Mouse (Mus musculus) forebrain, embryonic 16.5 days (tissue): ENCODE measurements around the gene Usp10. TPM values are rescaled to one million over a fixed set of nuclear protein-coding genes. Genes with fewer than 3 reads are reported as not detected.

Source experiments
- ATAC-seq: fragments of 200-750 bp; cut with Nextera tagmentation; 2 replicates; pipeline ENCODE4 v1.8.0; 2017; ENCODE audit warnings: mild to moderate bottlenecking, moderate library complexity
- H3K27ac ChIP-seq: fragments of 300-500 bp; sonication (generic); 2 replicates; pipeline ENCODE4 v1.5.1; 2014; ENCODE audit warnings: low read length, control low read depth
- H3K27me3 ChIP-seq: fragments of 300-500 bp; sonication (generic); replicated peaks from 2 replicates; pipeline ENCODE4 v1.6.1; 2014; ENCODE audit warnings: low read length; ENCODE audit not compliant: control insufficient read depth, insufficient read depth
- H3K36me3 ChIP-seq: fragments of 300-500 bp; sonication (generic); 2 replicates; pipeline ENCODE4 v1.6.1; 2014; ENCODE audit not compliant: control insufficient read depth, insufficient read depth
- H3K4me1 ChIP-seq: fragments of 300-500 bp; sonication (generic); replicated peaks from 2 replicates; pipeline ENCODE4 v1.6.1; 2014; ENCODE audit warnings: low read length; ENCODE audit not compliant: control insufficient read depth, insufficient read depth
- H3K4me2 ChIP-seq: fragments of 300-500 bp; sonication (generic); 2 replicates; pipeline ENCODE4 v1.6.1; 2014; ENCODE audit warnings: mild to moderate bottlenecking, low read length, control low read depth
- H3K4me3 ChIP-seq: fragments of 300-500 bp; sonication (generic); replicated peaks from 2 replicates; pipeline ENCODE4 v1.5.1; 2014; ENCODE audit warnings: mild to moderate bottlenecking, low read length, control low read depth
- H3K9ac ChIP-seq: fragments of 300-500 bp; sonication (generic); replicated peaks from 2 replicates; pipeline ENCODE4 v1.6.1; 2014; ENCODE audit warnings: low read depth, low read length, control low read depth
- H3K9me3 ChIP-seq: fragments of 300-500 bp; sonication (generic); 2 replicates; pipeline ENCODE4 v1.6.1; 2016; ENCODE audit warnings: low read length; ENCODE audit not compliant: control insufficient read depth
- WGBS: fragments of 180-500 bp; shearing (Covaris S2); extraction: QIAGEN DNeasy Blood & Tissue Kit; methylation state at CpG from one replicate; pipeline ENCODE4 v1.1.7; 2014; 5-methylcytosine and 5-hydroxymethylcytosine counted together
- polyA plus RNA-seq: library from polyadenylated mRNA; unstranded; fragments of >200 nt; fragmentation: Nextera tagmentation; extraction: Ambion mirVana; gene quantifications from 2 replicates; pipeline ENCODE4 v1.2.1, GENCODE M21; 2015

Gene Usp10
- polyA plus RNA-seq, 1 experiment from 2014 or later: 158 TPM

DNA sequence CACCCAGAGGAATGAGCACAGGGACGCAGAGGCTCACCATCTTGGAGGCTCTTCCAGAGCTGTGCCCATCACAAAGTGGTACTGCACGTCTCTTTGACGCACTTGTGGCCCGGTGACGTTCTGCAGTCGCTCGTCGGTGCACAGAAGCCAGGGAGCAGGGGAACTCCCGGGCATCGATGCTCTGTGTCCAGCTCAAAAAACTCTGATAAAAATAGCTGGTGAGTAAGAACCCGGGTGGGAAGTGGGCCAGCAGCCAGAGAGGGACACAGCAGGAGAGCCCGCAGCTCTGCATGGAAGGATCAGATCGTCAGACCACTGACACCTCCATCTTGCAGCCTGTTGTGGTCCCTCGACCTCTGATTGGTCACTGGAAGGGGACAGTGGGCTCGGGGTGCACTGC is 77.9 kb downstream of the Usp10 start:
- Histone ChIP-seq H3K27ac (no peak overlapping the region), H3K4me3 (no peak overlapping the region), H3K4me2 (no peak overlapping the region), H3K36me3 (no peaks in the 10 kb centered on the region), H3K9ac (no peak overlapping the region), H3K9me3 (no peaks in the 10 kb centered on the region), H3K27me3 (peaks cover 9% of the 10 kb centered on the region), H3K4me1 (peaks cover 12% of the 10 kb centered on the region)
- WGBS: 75% methylated on average over 15 of the region's 15 CpGs
- ATAC-seq: no peak

DNA sequence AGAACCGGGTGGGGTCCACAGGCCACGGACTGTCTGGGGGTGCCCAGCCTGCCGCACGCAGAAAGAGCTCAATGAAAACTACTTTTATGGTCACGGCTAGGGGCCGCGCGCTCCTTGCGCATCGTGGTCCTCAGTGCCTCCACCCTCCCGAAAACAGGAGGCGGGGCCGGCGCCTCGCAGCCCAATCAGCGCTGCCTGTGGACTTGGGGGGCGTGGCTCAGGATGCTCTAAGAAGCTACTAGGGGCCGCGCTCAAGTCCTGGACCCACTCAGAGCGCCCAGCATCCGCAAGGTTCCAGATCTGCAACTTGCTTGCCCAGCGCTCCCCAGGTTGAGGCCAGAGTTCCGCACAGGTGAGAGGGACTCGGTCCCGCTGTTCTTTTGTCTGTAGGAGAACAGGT is 82.1 kb downstream of the Usp10 start, which contains the start of gene Crispld2:
Crispld2 (plus strand) TSS at position 190 of the 400 bp plus-strand sequence.
- no peaks in the 10 kb centered on the region for H3K9me3 ChIP-seq
- no peak within 1 kb of the TSS for H3K27ac ChIP-seq
- no peaks in the 10 kb centered on the region for H3K36me3 ChIP-seq
- H3K27me3 ChIP-seq: peaks cover 14% of the 10 kb centered on the region
- WGBS: under 1% methylated on average over 24 of the region's 25 CpGs
- peak within 1 kb of the TSS; percentile 44 for H3K4me3 ChIP-seq
- H3K4me2 ChIP-seq: peak within 1 kb of the TSS; percentile 66
- H3K9ac ChIP-seq: peak within 1 kb of the TSS; percentile 30; the same call in 1 of the 2 replicates
- peaks cover 12% of the 10 kb centered on the region for H3K4me1 ChIP-seq
- ATAC-seq: peak; percentile 98

DNA sequence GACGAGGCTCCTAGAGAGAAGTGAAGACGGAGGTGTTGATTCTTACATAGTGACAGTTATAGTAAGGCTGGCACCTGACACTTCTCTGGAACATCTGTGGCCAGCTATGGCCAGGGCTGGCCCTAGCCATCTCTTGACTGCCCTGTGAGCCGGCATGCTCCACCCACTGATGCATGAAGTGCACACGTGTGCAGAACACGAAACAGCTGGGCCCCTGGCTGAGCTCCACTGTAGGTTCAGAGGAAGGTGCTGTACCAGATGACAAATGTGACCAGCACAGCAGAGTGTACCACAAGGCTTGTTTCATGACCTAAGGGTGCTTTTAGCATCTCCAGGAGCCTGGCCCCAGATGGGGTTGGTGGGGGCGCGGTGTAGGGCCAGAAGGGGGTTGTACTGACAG is 84.0 kb downstream of the Usp10 start:
- 85% methylated on average over 7 of the region's 7 CpGs for WGBS
- H3K4me2 ChIP-seq: no peak overlapping the region
- no peaks in the 10 kb centered on the region for H3K9me3 ChIP-seq
- no peak for ATAC-seq
- H3K4me1 ChIP-seq: peaks cover 12% of the 10 kb centered on the region
- no peak overlapping the region for H3K4me3 ChIP-seq
- peaks cover 14% of the 10 kb centered on the region for H3K27me3 ChIP-seq
- no peaks in the 10 kb centered on the region for H3K36me3 ChIP-seq
- H3K27ac ChIP-seq: no peak overlapping the region
- H3K9ac ChIP-seq: no peak overlapping the region

DNA sequence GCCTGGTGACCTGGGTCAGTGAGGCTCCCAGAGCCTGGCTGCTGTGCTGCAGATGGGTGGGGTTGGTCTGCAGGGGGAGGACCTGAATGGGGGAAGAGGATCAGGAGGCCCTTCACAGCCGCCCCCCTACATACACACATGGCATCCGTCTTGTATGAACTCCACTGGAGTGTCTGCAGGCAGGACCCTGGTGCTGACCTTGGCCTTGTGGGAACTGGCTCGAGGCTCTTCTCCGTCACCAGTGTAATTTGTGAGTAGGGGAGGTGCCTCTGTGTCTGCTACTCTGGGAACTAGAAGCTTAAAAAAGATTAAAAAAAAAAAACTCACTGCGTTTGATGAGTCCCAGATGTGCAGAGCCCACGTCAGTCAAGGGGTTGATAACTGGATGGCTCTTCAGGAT is 84.4 kb downstream of the Usp10 start:
- no peak overlapping the region for H3K27ac ChIP-seq
- H3K9ac ChIP-seq: no peak overlapping the region
- H3K27me3 ChIP-seq: peaks cover 14% of the 10 kb centered on the region
- H3K4me3 ChIP-seq: no peak overlapping the region
- no peaks in the 10 kb centered on the region for H3K9me3 ChIP-seq
- no peak overlapping the region for H3K4me2 ChIP-seq
- WGBS: 84% methylated on average over 6 of the region's 6 CpGs
- H3K36me3 ChIP-seq: no peaks in the 10 kb centered on the region
- no peak for ATAC-seq
- H3K4me1 ChIP-seq: peaks cover 12% of the 10 kb centered on the region

DNA sequence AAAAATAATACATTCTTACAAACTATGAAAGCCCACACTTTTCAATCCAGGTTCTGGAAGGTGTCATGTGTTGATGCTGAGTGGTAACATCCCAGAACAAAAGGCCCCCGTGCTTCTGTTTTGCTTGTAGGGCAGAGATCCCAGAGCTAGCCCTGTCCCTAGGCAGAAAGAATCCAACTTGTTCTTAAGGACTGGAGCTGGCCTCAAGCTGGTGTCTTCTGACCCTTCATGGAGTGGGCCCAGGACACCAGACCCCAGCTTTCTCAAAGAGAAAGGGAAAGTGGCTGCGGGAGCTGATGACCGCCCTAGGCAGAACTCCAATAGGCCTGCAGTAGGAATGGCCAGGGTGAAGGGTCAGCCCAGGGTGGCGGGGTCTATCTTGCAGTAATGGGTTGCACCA is 87.1 kb downstream of the Usp10 start:
- H3K4me1 ChIP-seq: peaks cover 7% of the 10 kb centered on the region

DNA sequence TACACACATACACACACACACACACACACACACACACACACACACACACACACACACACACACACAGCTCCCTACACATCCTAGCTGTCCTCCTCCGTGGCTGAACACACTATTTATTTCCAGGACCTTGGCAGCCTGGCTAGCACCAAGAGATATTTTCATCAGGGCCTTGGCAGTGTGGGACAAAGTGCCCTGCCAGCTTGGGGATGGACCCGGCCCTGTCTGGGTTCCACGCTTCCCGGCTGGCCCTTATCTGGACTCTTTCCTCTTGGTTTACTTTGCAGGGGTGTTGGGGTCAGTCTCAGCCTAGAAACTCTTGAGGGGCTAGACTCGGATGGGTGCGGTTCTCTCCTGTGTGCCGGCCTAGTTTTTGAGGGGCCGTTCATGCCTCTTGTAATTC is 90.3 kb downstream of the Usp10 start:
- Histone ChIP-seq H3K4me2 (no peak overlapping the region), H3K9me3 (no peaks in the 10 kb centered on the region), H3K4me1 (0 out of 2 replicates have a peak, but pooled peaks cover 3% of the 10 kb centered on the region), H3K4me3 (no peak overlapping the region), H3K27ac (no peak overlapping the region), H3K9ac (no peak overlapping the region), H3K27me3 (no peaks in the 10 kb centered on the region), H3K36me3 (no peaks in the 10 kb centered on the region)
- 71% methylated on average over 8 of the region's 8 CpGs for WGBS
- ATAC-seq: no peak

More for the DNA sequence above, 87.1 kb downstream of the Usp10 start:
- H3K9me3 ChIP-seq: no peaks in the 10 kb centered on the region
- H3K27me3 ChIP-seq: peaks cover 11% of the 10 kb centered on the region
- ATAC-seq: no peak
- H3K9ac ChIP-seq: no peak overlapping the region
- H3K27ac ChIP-seq: no peak overlapping the region
- H3K4me2 ChIP-seq: no peak overlapping the region
- no peaks in the 10 kb centered on the region for H3K36me3 ChIP-seq
- 83% methylated on average over 4 of the region's 4 CpGs for WGBS
- no peak overlapping the region for H3K4me3 ChIP-seq

DNA sequence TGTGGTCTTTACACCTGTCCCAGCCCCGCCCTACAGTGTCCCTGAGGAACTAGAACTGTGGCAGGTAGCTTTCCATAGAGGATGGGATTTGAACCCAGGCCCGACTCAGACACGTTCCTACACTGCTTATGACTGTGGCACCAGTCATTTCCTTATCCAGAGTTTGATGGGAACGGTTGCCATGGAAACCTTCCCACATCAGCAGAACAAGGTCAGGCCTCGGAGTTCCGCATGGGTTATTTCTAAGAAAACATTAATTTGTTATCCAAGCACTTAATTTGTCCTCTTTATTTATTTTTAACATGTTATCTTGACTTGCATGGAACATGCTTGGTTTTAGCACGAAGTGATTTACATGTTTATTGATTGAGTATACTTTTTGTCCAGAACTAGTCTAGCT is 91.6 kb downstream of the Usp10 start:
- 61% methylated on average over 7 of the region's 7 CpGs for WGBS
- 0 out of 2 replicates have a peak, but pooled peaks cover 3% of the 10 kb centered on the region for H3K4me1 ChIP-seq
- H3K9me3 ChIP-seq: no peaks in the 10 kb centered on the region
- ATAC-seq: no peak
- no peak overlapping the region for H3K4me2 ChIP-seq
- H3K36me3 ChIP-seq: no peaks in the 10 kb centered on the region
- no peak overlapping the region for H3K27ac ChIP-seq
- no peak overlapping the region for H3K9ac ChIP-seq
- no peak overlapping the region for H3K4me3 ChIP-seq
- H3K27me3 ChIP-seq: no peaks in the 10 kb centered on the region

DNA sequence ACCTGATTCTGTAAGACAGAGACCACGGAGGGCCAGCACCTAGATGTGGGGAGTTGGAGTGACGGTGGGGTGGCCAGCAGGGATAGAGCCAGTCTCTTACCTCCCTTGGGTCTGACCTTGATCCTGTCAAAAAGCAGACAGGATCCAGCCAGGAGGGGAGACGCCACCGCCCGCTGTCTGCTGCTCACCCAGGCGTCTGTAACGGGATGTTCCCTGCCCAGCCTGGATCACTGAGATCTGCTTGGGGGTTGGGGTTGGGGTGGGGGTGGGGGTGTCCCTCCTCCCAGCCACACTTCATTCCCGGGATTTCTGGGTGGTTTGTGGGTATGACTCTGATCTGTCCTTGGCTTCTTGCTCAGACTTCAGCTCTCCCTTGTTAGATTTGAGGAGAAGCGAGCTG is 92.2 kb downstream of the Usp10 start:
- Histone ChIP-seq H3K4me2 (no peak overlapping the region), H3K4me3 (no peak overlapping the region), H3K27ac (no peak overlapping the region), H3K36me3 (no peaks in the 10 kb centered on the region), H3K9me3 (no peaks in the 10 kb centered on the region), H3K4me1 (0 out of 2 replicates have a peak, but pooled peaks cover 3% of the 10 kb centered on the region), H3K27me3 (no peaks in the 10 kb centered on the region), H3K9ac (no peak overlapping the region)
- ATAC-seq: no peak
- WGBS: 64% methylated on average over 9 of the region's 9 CpGs

DNA sequence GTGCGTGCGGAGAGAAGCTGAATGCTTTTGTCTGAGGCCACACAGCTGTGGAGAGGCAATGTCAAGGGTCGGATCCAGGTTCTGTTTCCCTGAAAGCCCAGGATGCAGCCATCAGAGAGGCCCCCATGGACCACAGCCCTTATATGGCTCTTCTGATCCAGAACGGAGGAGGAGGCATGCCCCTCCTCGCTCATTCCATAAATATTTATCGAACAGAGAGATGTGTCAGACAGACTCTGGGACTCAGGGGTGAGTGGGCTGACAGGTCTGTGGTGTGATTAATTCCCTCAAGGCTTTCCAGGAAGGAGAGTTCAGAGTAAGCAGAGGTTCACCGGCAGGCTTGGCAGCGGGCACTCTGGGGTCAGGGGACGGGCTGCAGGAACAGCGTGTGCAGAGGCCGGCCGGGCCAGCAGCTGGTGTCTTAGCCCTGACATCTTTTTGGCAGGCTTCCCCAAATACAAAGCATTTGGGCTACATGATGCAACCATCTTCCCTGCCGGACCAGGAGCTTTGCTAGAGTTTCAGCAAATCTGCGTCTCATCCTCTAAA is 94.1 kb downstream of the Usp10 start:
- Histone ChIP-seq H3K9ac (no peak overlapping the region), H3K4me2 (no peak overlapping the region), H3K36me3 (no peaks in the 10 kb centered on the region), H3K4me3 (no peak overlapping the region), H3K4me1 (0 out of 2 replicates have a peak, but pooled peaks cover 3% of the 10 kb centered on the region), H3K27me3 (no peaks in the 10 kb centered on the region), H3K27ac (no peak overlapping the region), H3K9me3 (no peaks in the 10 kb centered on the region)
- WGBS: 56% methylated on average over 14 of the region's 14 CpGs
- ATAC-seq: no peak
